Mouse (Mus musculus): ENCODE results near the gene Sptb.

DNA sequence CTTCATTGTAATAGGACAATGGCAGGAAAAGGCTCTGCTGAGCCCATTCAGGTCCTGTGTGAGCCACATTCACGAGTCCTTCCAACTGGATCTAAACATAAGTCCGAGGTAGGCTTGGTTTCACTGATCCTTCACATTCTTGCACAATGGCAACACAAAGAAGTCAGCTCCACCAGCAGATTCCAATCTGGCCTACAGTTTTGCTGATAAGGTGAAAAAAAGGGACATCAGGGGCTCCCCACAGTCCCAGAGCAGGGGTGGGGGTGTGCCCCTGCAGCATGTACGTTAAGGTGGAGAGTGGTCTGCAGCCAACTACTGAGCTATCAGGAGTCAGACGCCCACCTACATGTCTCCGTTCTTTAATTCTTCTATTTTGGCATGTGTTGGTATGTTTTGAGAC lies 35.0 kb downstream of the Sptb start:
- no peak for TF ChIP-seq GATA1 (IDR thresholded peaks at IDR 0.05; ENCODE audit: borderline replicate concordance, low read length)
- no peak for TF ChIP-seq FLI1 (IDR thresholded peaks at IDR 0.05; ENCODE audit: low read length)
